Mouse (Mus musculus): ENCODE measurements around the gene Parva.

GRCm38 (mm10) chr7:112446498-112446897 is 19.2 kb downstream of the Parva start:
- TF ChIP-seq CTCF (IDR thresholded peaks at IDR 0.05; ENCODE audit: control insufficient read depth, insufficient read depth, insufficient read length) (no peak), USF1 (IDR thresholded peaks at IDR 0.05; ENCODE audit: low read depth) (no peak), MYOG (IDR thresholded peaks at IDR 0.05; ENCODE audit: control insufficient read depth, extremely low read depth, insufficient read length) (no peak), MYOD1 (IDR thresholded peaks at IDR 0.05; ENCODE audit: control insufficient read depth, insufficient read length, low read depth) (no peak), FOSL1 (IDR thresholded peaks at IDR 0.05; ENCODE audit: insufficient read depth, low read length, poor library complexity, severe bottlenecking) (no peak), MAX (IDR thresholded peaks at IDR 0.05) (no peak)
